Mouse (Mus musculus) adrenal gland, postnatal 14 days (tissue): Measurements from ENCODE around the gene Tctex1d1. TPM values are rescaled to one million over a fixed set of nuclear protein-coding genes. Genes with fewer than 3 reads are reported as not detected.
A peak's percentile ranks its signal among the peaks of the same experiment; 100 is the strongest.

Experiments
- DNase-seq: peaks from one replicate; pipeline ENCODE4 v3.0.0; 2021; ENCODE audit warnings: mixed read lengths
- long read RNA-seq, 2 experiments: library from polyadenylated mRNA; stranded (forward); transcript quantifications; one replicate each; pipeline ENCODE4 v2.0.0; 2021
- total RNA-seq: library from RNA; stranded (reverse); gene quantifications from 2 replicates; pipeline ENCODE4 v1.2.3, GENCODE M21; 2021

Tctex1d1 gene
- not detected in 2 replicates for total RNA-seq
- long read RNA-seq, experiment 1, partial matches to known transcripts: 0 of 3 reads
- long read RNA-seq, experiment 1, other reads (novel, unspliced or antisense): 0 of 3 reads
- long read RNA-seq, experiment 2: 0 reads

- no peak for DNase-seq
Observed at GRCm38 (mm10) chr4:102978440-102978839, at the start of gene Tctex1d1. Gene Tctex1d1, plus strand, starts transcription at chr4:102978606.

GRCm38 (mm10) chr4:102929491-102929890, 48.9 kb upstream of the Tctex1d1 start:
- no peak for DNase-seq

GRCm38 (mm10) chr4:102930679-102931078, 47.7 kb upstream of the Tctex1d1 start:
- no peak for DNase-seq

- DNase-seq: no peak
Observed at GRCm38 (mm10) chr4:102940266-102940665, 38.1 kb upstream of the Tctex1d1 start.

- no peak for DNase-seq
Observed at GRCm38 (mm10) chr4:102940738-102941137, 37.7 kb upstream of the Tctex1d1 start.

GRCm38 (mm10) chr4:102944325-102944724, 34.1 kb upstream of the Tctex1d1 start:
- no peak for DNase-seq

- DNase-seq: no peak
Observed at GRCm38 (mm10) chr4:102952476-102952875, 25.9 kb upstream of the Tctex1d1 start.

- DNase-seq: no peak
Observed at GRCm38 (mm10) chr4:102955294-102955956, 23.0 kb upstream of the Tctex1d1 start.

- DNase-seq: no peak
Observed at GRCm38 (mm10) chr4:102959409-102959808, 19.0 kb upstream of the Tctex1d1 start.

- no peak for DNase-seq
Observed at GRCm38 (mm10) chr4:102964174-102964573, 14.2 kb upstream of the Tctex1d1 start.

GRCm38 (mm10) chr4:102967811-102968210, 10.6 kb upstream of the Tctex1d1 start:
- no peak for DNase-seq

- DNase-seq: no peak
Observed at GRCm38 (mm10) chr4:102969599-102969998, 8.8 kb upstream of the Tctex1d1 start.

GRCm38 (mm10) chr4:102971159-102971558, 7.2 kb upstream of the Tctex1d1 start:
- DNase-seq: no peak

GRCm38 (mm10) chr4:102972071-102972470, 6.3 kb upstream of the Tctex1d1 start:
- no peak for DNase-seq

- no peak for DNase-seq
Observed at GRCm38 (mm10) chr4:102974172-102974571, 4.2 kb upstream of the Tctex1d1 start.

- DNase-seq: no peak
Observed at GRCm38 (mm10) chr4:102976290-102977275, 1.8 kb upstream of the Tctex1d1 start.

GRCm38 (mm10) chr4:102977778-102978321, 556 bp upstream of the Tctex1d1 start:
- DNase-seq: no peak

- DNase-seq: no peak
Observed at GRCm38 (mm10) chr4:102979385-102979784, 979 bp downstream of the Tctex1d1 start.

GRCm38 (mm10) chr4:102981709-102982108, 3.3 kb downstream of the Tctex1d1 start:
- DNase-seq: no peak

- DNase-seq: no peak
Observed at GRCm38 (mm10) chr4:102986173-102986572, 7.8 kb downstream of the Tctex1d1 start.

GRCm38 (mm10) chr4:102986917-102987316, 8.5 kb downstream of the Tctex1d1 start:
- peak; percentile 63 for DNase-seq

- DNase-seq: no peak
Observed at GRCm38 (mm10) chr4:102987325-102987724, 8.9 kb downstream of the Tctex1d1 start.

- no peak for DNase-seq
Observed at GRCm38 (mm10) chr4:102987756-102988155, 9.3 kb downstream of the Tctex1d1 start.
